Mouse (Mus musculus) liver, embryonic 13.5 days (tissue): ENCODE results near the gene Ap3b1. TPM values are rescaled to one million over a fixed set of nuclear protein-coding genes. Genes with fewer than 3 reads are reported as not detected.

Source experiments
- ATAC-seq: fragments of 200-750 bp; cut with Nextera tagmentation; 2 replicates; pipeline ENCODE4 v1.8.0; 2017; ENCODE audit warnings: low read depth, mild to moderate bottlenecking, moderate number of reproducible peaks, moderate library complexity
- DNase-seq: peaks from one replicate; pipeline ENCODE4 v3.0.0; 2022
- H3K27ac ChIP-seq: fragments of 300-500 bp; sonication (generic); 2 replicates; pipeline ENCODE4 v1.5.1; 2015; ENCODE audit warnings: moderate library complexity, mild to moderate bottlenecking, inconsistent platforms
- H3K27me3 ChIP-seq: fragments of 300-500 bp; sonication (generic); 2 replicates; pipeline ENCODE4 v1.6.1; 2015; ENCODE audit warnings: mild to moderate bottlenecking, inconsistent platforms
- H3K36me3 ChIP-seq: fragments of 300-500 bp; sonication (generic); 2 replicates; pipeline ENCODE4 v1.6.1; 2015; ENCODE audit warnings: mild to moderate bottlenecking, inconsistent platforms
- H3K4me1 ChIP-seq: fragments of 300-500 bp; sonication (generic); replicated peaks from 2 replicates; pipeline ENCODE4 v1.6.1; 2015; ENCODE audit warnings: inconsistent platforms
- H3K4me2 ChIP-seq: fragments of 300-500 bp; sonication (generic); 2 replicates; pipeline ENCODE4 v1.6.1; 2015; ENCODE audit warnings: inconsistent platforms, mild to moderate bottlenecking, moderate library complexity
- H3K4me3 ChIP-seq: fragments of 300-500 bp; sonication (generic); replicated peaks from 2 replicates; pipeline ENCODE4 v1.5.1; 2015; ENCODE audit warnings: mild to moderate bottlenecking, inconsistent platforms
- H3K9ac ChIP-seq: fragments of 300-500 bp; sonication (generic); 2 replicates; pipeline ENCODE4 v1.6.1; 2015; ENCODE audit warnings: mild to moderate bottlenecking, inconsistent platforms
- H3K9me3 ChIP-seq: fragments of 300-500 bp; sonication (generic); replicated peaks from 2 replicates; pipeline ENCODE4 v1.6.1; 2016; ENCODE audit warnings: inconsistent platforms
- WGBS: fragments of 180-500 bp; shearing (Covaris S2); methylation state at CpG from one replicate; pipeline ENCODE4 v1.1.7; 2015; ENCODE audit not compliant: insufficient replicate concordance; 5-methylcytosine and 5-hydroxymethylcytosine counted together
- polyA plus RNA-seq: library from polyadenylated mRNA; unstranded; fragments of >200 nt; fragmentation: Nextera tagmentation; extraction: Ambion mirVana; gene quantifications from 2 replicates; pipeline ENCODE4 v1.2.1, GENCODE M21; 2015

The Ap3b1 gene
- polyA plus RNA-seq, 1 experiment from 2014 or later, result 18.5 TPM

GRCm38 (mm10) chr13:94379006-94379405 is 20.2 kb downstream of the Ap3b1 start:
- no peak overlapping the region for H3K4me3 ChIP-seq
- H3K27ac ChIP-seq, result no peak overlapping the region
- DNase-seq (no peak), ATAC-seq (no peak)
- peaks cover 18% of the 10 kb centered on the region for H3K4me1 ChIP-seq
- H3K4me2 ChIP-seq, result no peak overlapping the region
- H3K9ac ChIP-seq, result no peak overlapping the region
- H3K36me3 ChIP-seq, result 0 out of 2 replicates have a peak, but pooled peaks cover 4% of the 10 kb centered on the region
- H3K9me3 ChIP-seq, result no peaks in the 10 kb centered on the region
- no peaks in the 10 kb centered on the region for H3K27me3 ChIP-seq
- 84% methylated on average over 4 of the region's 4 CpGs for WGBS

DNA sequence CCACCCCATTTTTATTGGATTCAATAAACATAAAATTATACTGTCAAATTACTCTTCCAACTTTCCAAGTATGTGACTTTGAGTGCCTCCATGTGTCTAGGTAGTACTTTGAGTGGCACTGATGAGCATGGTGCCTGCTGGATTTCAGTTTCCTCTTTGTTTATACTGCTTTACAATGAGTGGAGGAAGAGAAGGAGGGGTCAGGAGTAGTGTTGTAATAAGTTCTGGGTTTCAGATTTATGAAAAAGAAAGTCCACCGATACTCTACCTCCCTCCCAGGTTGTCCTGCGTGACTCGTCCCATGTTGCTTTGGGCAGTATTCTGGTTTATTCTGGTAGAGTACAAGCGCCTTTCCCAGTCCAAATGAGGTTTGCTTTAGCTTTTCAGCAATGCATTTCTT is 22.7 kb downstream of the Ap3b1 start:
- H3K4me3 ChIP-seq, result no peak overlapping the region
- H3K4me2 ChIP-seq, result no peak overlapping the region
- no peak overlapping the region for H3K27ac ChIP-seq
- no peak for DNase-seq
- ATAC-seq, result no peak
- H3K27me3 ChIP-seq, result no peaks in the 10 kb centered on the region
- peaks cover 18% of the 10 kb centered on the region for H3K4me1 ChIP-seq
- 64% methylated on average over 4 of the region's 4 CpGs for WGBS
- H3K36me3 ChIP-seq, result 0 out of 2 replicates have a peak, but pooled peaks cover 4% of the 10 kb centered on the region
- H3K9me3 ChIP-seq, result no peaks in the 10 kb centered on the region
- no peak overlapping the region for H3K9ac ChIP-seq

DNA sequence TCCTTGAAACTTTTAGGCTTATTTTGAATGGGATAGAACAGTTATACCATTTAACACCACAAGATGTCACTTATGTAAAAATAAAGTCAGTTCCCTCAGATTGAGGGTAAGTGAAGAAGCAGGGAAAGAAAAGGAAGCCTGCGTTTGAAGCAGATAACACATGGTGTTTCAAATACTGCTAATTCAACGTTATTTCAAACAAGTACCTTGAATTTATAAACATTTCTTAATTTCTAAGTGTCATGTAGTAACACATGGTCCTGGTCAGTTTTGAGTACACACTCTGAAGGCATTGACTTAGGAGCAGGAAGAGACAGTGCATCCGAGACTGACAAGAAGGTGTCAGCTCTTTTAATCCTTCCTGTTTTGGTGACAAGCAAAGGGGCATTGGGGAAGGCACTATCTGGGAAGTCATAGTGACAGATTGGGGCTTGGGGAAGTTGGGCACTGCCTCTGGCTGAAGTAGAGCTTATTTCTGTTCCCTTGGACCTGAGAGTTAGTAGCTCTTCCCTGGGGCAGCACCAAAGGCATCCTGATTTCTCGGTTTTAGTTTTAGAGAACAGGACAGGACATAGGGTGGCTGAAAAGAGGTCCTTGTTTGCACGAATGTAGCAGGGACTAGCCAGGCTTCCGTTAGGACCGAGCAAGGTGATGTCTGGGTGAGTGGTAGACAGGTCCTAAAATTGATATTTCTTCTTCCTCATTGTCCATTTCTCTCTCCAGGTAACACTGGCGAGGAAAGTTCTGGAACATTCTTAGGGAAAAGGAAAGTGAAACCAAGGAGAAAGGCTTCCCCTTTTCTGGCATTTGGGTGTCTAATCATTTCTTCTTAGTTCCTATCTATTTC is 23.3 kb downstream of the Ap3b1 start:
- 36% methylated on average over 8 of the region's 8 CpGs for WGBS
- Histone ChIP-seq H3K4me1 (peaks cover 18% of the 10 kb centered on the region), H3K4me2 (peak overlapping the region; percentile 53), H3K27ac (no peak overlapping the region), H3K9ac (peak overlapping the region; percentile 11; the same call in 1 of the 2 replicates), H3K9me3 (no peaks in the 10 kb centered on the region), H3K36me3 (0 out of 2 replicates have a peak, but pooled peaks cover 4% of the 10 kb centered on the region), H3K4me3 (peak overlapping the region; percentile 35), H3K27me3 (no peaks in the 10 kb centered on the region)
- DNase-seq (no peak), ATAC-seq (no peak; the same call in 1 of the 2 replicates)

DNA sequence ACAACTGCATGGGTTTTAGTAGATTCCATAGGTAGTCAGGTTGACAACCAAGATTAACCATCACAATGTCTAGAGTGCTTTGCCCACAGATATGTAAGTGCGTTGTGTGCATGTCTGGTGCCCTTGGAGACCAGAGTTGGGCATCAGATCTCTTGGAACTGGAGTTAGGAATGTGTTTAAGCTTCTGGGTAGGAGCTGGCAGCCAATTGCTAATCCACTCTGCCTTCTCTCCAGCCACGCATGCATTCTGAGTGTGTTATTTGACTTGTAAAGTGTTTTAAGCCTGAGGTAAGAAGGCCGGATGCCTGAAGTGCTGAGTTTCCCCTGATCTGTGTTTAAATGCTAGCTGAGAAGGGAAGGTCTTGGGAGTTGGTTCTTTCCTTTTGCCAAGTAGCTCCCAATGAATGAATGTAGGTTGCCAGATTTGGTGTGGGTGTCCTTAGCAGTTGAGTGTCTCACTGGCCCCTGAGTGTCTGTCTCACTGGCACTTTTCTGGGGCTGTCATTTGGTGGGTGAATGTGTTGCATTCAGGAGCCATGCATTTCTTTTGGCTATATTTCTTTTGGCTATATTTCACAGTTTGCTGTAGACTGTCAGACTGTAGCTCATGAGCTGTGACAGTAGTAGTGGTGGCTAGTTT is 26.3 kb downstream of the Ap3b1 start:
- Histone ChIP-seq H3K4me3 (no peak overlapping the region), H3K9ac (no peak overlapping the region), H3K4me2 (no peak overlapping the region), H3K4me1 (peaks cover 23% of the 10 kb centered on the region), H3K36me3 (no peaks in the 10 kb centered on the region), H3K27me3 (no peaks in the 10 kb centered on the region), H3K27ac (no peak overlapping the region), H3K9me3 (no peaks in the 10 kb centered on the region)
- 86% methylated on average over 3 of the region's 3 CpGs for WGBS
- ATAC-seq (no peak), DNase-seq (no peak)

GRCm38 (mm10) chr13:94388566-94388965 is 29.8 kb downstream of the Ap3b1 start:
- Histone ChIP-seq H3K4me2 (no peak overlapping the region), H3K4me1 (peaks cover 20% of the 10 kb centered on the region), H3K9me3 (no peaks in the 10 kb centered on the region), H3K36me3 (peaks cover 16% of the 10 kb centered on the region), H3K4me3 (no peak overlapping the region), H3K9ac (no peak overlapping the region), H3K27ac (no peak overlapping the region), H3K27me3 (no peaks in the 10 kb centered on the region)
- 45% methylated on average over 3 of the region's 3 CpGs for WGBS
- DNase-seq (no peak), ATAC-seq (no peak)

- no peak overlapping the region for H3K4me3 ChIP-seq
- no peak overlapping the region for H3K27ac ChIP-seq
- 79% methylated on average over 2 of the region's 2 CpGs for WGBS
- no peak for DNase-seq
- peaks cover 20% of the 10 kb centered on the region for H3K4me1 ChIP-seq
- H3K27me3 ChIP-seq, result no peaks in the 10 kb centered on the region
- no peak overlapping the region for H3K9ac ChIP-seq
- no peak for ATAC-seq
- no peak overlapping the region for H3K4me2 ChIP-seq
- H3K36me3 ChIP-seq, result peaks cover 16% of the 10 kb centered on the region
- no peaks in the 10 kb centered on the region for H3K9me3 ChIP-seq
Observed at GRCm38 (mm10) chr13:94389541-94389940, 30.8 kb downstream of the Ap3b1 start.

DNA sequence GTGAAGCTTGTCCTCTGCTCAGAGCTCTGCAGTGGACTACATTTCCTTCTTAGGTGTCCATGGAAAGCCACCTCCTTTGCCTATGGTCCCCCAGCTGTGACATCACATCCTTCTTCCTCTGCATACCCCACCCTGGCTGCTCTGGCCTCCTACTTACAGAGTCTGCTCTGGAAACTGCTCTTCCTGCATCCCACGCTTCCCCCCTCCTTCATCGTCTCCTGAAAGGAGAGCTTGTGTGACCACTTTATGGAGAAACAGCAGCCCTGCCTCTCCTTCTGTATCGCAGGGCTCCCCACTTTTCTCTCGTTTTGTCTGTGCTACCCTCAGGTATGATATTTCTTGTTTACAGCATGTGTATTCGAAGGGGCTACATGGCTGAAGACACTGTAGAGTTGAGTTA is 33.5 kb downstream of the Ap3b1 start:
- H3K4me3 ChIP-seq, result no peak overlapping the region
- 74% methylated on average over 5 of the region's 5 CpGs for WGBS

DNA sequence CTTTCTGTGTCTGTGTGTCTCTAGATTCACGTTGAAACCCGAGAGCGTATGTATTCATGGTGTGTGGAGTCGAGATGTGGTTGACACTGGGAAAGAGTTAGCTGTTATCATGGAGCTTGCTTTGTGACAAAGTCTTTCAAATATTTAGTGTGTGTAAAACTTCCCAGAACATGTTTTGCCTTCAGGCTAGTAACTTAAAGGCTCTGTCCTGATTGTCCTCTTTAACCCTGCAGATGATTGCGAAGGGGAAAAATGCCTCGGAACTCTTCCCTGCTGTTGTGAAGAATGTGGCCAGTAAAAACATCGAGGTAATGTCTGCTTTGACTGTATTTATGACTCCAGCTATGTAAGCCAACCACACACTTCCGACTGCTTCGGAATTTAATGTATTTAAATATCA is 35.7 kb downstream of the Ap3b1 start:
- no peak for ATAC-seq
- peaks cover 13% of the 10 kb centered on the region for H3K4me1 ChIP-seq
- WGBS, result 78% methylated on average over 9 of the region's 9 CpGs

More for the DNA sequence above, 33.5 kb downstream of the Ap3b1 start:
- H3K9me3 ChIP-seq, result no peaks in the 10 kb centered on the region
- no peaks in the 10 kb centered on the region for H3K27me3 ChIP-seq
- no peak for ATAC-seq
- peaks cover 20% of the 10 kb centered on the region for H3K4me1 ChIP-seq
- no peak for DNase-seq
- H3K9ac ChIP-seq, result no peak overlapping the region
- H3K4me2 ChIP-seq, result no peak overlapping the region
- H3K27ac ChIP-seq, result no peak overlapping the region
- peaks cover 39% of the 10 kb centered on the region for H3K36me3 ChIP-seq

DNA sequence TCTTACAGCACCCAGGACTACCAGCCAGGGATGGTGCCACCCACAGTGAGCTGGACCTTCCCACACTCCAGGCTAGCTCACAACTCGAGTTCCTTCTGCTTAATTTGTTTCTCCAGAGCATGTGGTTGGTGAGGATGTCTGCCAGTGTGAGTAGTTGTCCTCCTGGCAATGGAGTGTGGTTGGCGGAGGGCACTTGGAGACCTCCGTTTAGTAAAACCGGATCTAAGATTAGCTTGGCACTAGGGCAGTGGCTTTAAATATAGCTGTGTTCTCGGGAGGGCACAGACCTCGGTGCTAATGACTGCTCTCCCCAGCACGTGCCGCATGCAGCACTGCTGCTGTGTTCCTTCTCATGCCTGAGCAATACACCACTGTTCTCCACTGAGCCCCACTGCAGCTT is 37.0 kb downstream of the Ap3b1 start:
- H3K36me3 ChIP-seq, result peaks cover 46% of the 10 kb centered on the region

More for the DNA sequence above, 35.7 kb downstream of the Ap3b1 start:
- Histone ChIP-seq H3K27ac (no peak overlapping the region), H3K4me3 (no peak overlapping the region), H3K4me2 (no peak overlapping the region), H3K27me3 (no peaks in the 10 kb centered on the region), H3K36me3 (peaks cover 42% of the 10 kb centered on the region), H3K9me3 (no peaks in the 10 kb centered on the region), H3K9ac (no peak overlapping the region)
- DNase-seq, result no peak

DNA sequence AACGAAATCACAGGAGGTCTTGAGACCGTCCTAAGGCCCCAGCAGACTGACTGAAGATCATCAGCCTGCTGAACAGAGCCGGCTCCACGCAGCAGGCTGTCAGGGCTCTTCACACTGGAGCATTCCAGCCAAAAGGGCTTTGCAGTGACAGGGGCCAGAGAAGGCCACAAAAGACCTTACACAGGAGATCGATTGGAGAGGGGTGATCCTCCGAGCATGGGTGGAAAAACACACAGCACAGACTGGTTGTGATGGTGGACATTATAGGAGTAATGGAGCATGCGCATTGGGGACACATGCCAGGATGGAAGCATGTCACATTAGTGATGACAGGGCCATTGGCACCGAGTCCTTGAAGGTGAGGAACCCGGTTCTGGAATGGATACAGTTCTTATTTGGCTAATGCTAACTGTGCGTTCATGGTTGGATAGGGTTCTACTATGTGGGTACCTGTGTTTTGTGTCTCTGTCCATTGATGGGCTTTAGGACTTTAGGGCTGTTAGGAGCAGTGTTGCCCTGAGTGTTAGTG is 37.7 kb downstream of the Ap3b1 start:
- no peak overlapping the region for H3K27ac ChIP-seq
- no peak overlapping the region for H3K4me2 ChIP-seq
- peaks cover 5% of the 10 kb centered on the region; the same call in 1 of the 2 replicates for H3K4me1 ChIP-seq
- no peaks in the 10 kb centered on the region for H3K9me3 ChIP-seq
- WGBS, result 86% methylated on average over 10 of the region's 10 CpGs
- ATAC-seq (no peak), DNase-seq (no peak)
- H3K27me3 ChIP-seq, result no peaks in the 10 kb centered on the region
- no peak overlapping the region for H3K9ac ChIP-seq
- H3K4me3 ChIP-seq, result no peak overlapping the region
- peaks cover 46% of the 10 kb centered on the region for H3K36me3 ChIP-seq

More for the DNA sequence above, 37.0 kb downstream of the Ap3b1 start:
- no peak overlapping the region for H3K4me3 ChIP-seq
- ATAC-seq (no peak), DNase-seq (no peak)
- H3K4me2 ChIP-seq, result no peak overlapping the region
- WGBS, result 83% methylated on average over 8 of the region's 8 CpGs
- H3K27ac ChIP-seq, result no peak overlapping the region
- peaks cover 5% of the 10 kb centered on the region; the same call in 1 of the 2 replicates for H3K4me1 ChIP-seq
- no peaks in the 10 kb centered on the region for H3K9me3 ChIP-seq
- no peaks in the 10 kb centered on the region for H3K27me3 ChIP-seq
- H3K9ac ChIP-seq, result no peak overlapping the region

- 76% methylated on average over 12 of the region's 12 CpGs for WGBS
- no peak overlapping the region for H3K9ac ChIP-seq
Observed at GRCm38 (mm10) chr13:94398568-94399374, 40.0 kb downstream of the Ap3b1 start.

More at GRCm38 (mm10) chr13:94398568-94399374, 40.0 kb downstream of the Ap3b1 start:
- no peak for ATAC-seq
- Histone ChIP-seq H3K4me3 (no peak overlapping the region), H3K27ac (no peak overlapping the region), H3K4me1 (no peaks in the 10 kb centered on the region), H3K9me3 (no peaks in the 10 kb centered on the region), H3K27me3 (no peaks in the 10 kb centered on the region), H3K36me3 (peaks cover 41% of the 10 kb centered on the region), H3K4me2 (no peak overlapping the region)
- DNase-seq, result no peak
